Mouse (Mus musculus): Measurements from ENCODE around the gene Wdr1. TPM values are rescaled to one million over a fixed set of nuclear protein-coding genes. Genes with fewer than 3 reads are reported as not detected.

The Wdr1 gene
- total RNA-seq, 2 experiments from 2014 or later = 160 to 235 TPM

DNA sequence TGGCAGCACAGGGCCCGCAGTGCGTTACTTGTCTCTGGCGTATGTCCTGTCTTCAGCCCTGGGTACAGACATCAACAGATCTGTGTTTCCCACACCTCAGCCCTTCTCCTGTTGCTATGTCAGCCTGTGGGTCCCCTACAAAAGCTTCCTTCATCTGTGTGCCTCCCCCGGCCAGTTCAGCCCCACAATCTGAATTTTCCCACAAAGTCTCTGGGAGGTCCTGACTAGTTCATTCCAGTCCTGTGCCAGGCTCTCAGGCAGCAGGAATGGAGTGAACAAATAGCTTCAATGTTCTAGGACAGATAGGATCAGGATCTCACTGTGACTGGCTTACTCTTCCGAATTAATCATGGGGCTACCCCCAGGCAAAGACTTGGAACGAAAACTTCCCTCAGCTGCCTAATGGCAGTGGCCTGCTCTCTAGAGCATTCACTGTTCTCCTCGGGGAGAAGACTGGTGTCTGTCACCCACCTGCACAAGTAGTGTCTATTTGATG lies 63.7 kb downstream of the Wdr1 start:
- no peak for ATAC-seq (replicated peaks; ENCODE audit: poor library complexity, severe bottlenecking)

DNA sequence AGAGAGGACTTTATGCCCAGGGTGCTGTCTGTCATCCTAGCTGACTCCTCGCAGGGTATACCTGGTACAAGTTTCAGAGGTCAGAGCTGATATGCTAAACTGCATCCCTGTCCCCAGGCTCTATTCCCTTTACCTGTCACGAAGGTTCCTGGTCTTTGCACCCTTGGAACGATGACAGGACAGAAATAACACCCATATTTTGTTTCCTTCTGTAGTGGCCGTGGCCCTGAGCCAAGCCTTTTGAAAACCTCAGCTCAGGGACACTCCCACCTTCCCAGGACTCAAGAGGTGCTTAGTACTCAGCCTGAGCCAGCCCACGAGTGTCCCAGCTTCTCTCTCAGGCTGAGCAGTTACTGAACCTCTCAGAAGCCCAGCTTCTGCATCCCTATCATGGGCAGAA lies 64.5 kb downstream of the Wdr1 start:
- ATAC-seq (replicated peaks; ENCODE audit: poor library complexity, severe bottlenecking) = no peak

DNA sequence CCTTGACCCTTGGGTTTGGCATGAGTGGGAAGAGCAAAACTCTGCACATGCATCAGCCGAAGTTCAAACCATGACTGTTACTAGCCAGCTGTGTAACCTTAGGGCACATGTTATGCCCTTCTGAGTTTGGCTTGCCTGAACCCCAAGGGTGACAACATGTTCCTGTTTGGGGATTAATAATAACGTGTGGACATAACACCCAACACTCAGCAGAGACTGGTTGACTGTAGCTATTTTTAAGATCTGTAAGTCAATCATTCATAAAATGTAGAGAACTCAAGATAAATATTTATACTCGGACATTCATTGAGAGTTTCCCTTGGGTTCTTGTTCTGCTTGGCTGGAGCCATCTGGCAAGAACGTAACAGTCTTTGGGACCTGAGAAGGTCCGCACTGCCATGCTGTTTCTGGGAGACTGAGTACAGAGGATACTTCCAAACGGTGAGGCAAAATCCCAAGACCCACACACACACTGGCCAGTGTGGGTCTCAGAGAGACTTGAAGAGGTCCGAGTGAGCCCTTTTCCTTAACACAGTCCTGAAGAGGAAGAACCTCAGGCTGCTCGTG lies 66.4 kb downstream of the Wdr1 start:
- ATAC-seq (replicated peaks; ENCODE audit: poor library complexity, severe bottlenecking) = no peak

DNA sequence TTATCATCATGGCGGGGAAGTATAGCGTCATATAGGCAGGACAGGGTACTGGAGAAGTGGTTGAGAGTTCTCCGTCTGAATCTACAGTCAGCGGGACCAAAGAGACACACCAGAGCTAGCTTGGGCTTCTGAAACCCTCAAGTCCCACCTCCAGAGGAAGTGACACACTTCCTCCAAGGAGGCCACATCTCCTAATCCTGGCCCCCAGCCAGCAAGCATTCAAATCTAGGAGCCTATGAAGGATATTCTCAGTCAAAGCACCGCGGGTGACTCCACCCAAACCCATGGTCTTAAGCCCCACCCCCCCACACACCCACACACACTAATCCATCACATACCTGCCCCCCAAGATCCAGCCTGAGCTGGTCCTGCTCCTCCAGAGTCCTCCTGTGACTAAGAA lies 69.1 kb downstream of the Wdr1 start:
- ATAC-seq (replicated peaks; ENCODE audit: poor library complexity, severe bottlenecking) = peak; percentile 80

DNA sequence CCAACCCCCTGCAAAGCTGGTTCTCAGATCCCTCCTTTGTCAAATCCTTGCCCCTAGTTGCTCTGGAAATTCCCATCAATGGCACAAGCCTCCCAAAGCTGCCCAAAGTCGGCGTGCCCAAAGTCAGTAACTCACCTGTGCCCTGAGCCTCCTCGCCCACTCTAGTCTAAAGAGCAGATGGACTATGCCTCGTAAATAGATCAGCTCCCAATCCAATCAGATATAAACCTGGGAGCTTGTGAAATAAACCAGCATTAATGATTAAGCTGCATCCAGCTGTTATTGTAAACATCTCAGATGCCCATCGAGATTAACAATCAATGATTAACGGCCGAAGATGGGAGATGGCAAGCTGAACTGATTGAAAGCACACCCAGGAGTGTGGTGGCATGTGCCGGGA lies 71.3 kb downstream of the Wdr1 start:
- no peak for ATAC-seq (replicated peaks; ENCODE audit: poor library complexity, severe bottlenecking)

DNA sequence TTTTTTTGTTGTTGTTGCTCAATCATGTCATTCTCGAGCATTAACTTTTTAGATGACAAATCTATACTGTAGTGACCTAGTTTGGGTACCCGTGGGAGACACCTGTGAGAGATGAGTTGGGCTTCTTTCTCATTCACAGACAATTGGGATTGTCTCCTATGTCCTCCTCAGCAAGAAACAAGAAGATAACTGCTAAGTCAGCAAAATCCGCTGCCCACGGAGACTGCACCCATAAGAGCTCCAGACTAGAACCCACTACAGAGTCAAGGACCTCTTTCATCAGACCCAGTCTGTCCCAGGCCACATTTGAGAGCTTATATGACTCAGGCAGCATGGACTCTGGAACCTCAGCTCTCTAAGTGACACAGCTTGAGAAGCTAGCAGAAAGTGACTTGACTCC lies 73.3 kb downstream of the Wdr1 start:
- ATAC-seq (replicated peaks; ENCODE audit: poor library complexity, severe bottlenecking) = no peak

DNA sequence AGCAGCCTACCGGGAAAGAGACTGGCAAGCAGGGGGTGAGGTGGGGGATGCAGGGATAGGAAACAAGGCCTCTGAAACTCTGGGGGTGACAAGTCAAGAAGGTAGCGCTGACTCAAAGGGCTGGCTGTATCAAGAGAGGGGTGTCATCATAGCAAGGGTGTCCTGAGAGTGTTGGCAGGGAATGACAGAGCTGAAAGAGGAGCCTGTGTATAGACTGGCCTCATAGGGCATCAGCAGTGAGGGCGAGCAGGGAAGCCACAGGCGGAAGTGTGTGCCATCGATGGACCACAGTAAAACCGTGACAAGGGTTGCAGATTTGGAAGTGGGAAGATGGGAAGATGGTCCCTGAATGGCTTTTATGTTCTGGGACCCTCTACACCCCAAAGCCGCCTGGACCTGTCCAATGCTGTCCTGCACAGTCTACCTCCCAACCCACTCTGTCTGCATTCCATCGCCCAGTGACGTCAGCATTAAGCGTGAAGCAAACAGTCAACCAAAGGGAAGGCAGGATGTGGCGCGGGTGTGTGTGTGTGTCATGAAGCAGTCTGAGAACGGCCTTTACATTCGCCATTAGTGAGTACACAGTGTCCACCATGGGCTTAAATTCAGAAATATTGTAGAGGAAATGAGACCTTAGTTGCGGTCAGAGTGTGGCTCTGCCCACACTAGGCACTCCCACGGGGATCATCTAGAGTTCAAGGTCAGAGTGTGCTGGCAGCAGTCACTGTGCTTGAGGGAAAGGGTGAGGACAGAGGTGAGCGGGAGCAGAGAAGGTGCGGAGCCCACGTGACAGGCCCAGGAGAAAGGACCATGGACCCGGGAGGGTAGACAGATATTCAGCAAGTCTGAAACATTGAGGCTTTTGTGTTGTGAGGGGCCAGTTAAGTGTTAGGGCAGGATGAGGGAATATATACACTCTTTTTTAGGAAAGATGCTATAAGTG lies 74.1 kb downstream of the Wdr1 start:
- no peak for ATAC-seq (replicated peaks; ENCODE audit: poor library complexity, severe bottlenecking)

DNA sequence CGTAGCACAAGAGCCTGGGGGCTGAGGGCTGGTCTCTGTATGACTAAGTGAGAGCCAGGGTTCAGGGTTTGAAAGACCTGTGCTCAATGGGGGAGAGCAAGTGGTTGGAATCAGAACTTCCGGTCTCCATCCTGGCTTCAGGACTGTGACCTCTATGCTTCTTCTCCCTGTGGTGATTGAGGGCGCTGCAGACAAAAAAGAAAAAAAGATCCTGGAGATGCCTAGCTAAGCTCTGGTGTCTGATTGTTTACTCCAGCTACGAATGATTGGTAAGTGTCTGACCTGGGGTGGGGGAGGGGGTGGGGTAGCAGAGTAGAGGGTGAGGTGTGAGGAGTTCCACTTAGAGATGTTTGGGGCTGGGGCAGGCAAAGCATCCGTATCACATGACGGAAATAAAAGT lies 75.0 kb downstream of the Wdr1 start:
- ATAC-seq (replicated peaks; ENCODE audit: poor library complexity, severe bottlenecking) = no peak

DNA sequence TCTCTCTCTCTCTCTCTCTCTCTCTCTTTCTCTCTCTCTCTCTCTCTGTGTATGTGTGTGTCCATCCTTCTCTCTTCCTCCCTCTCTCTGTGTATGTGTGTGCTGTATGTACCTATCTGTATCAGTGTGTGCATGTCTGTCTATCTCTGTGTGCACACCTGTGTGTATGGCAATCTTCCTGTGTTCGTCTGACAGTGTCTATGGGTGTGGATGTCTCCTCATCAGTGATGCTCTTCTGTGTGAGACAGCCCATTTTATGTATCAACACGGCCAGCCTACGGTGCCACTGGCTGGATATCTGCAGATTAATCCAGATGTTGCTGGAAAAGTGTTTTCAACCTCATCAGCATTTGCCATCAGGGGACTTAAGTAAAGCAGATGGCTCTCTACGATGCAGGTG lies 75.8 kb downstream of the Wdr1 start:
- ATAC-seq (replicated peaks; ENCODE audit: poor library complexity, severe bottlenecking) = no peak

DNA sequence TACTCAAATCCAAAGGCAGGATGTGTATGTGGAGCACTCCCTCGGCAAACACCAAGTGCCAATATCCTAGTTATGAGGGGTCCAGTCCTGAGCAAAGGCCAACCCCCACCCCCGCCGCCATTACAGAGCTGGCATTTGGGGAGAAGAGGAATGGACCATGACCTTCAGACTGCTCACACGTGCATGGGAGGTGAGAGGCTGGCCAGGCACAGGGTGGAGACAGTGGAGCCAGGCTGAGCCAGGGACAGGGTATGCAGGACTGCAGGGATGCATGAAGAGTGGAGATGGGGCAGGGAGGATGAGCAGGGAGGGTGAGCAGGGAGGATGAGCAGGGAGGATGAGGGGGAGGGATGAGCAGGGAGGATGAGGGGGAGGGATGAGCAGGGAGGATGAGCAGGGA lies 77.1 kb downstream of the Wdr1 start:
- no peak for ATAC-seq (replicated peaks; ENCODE audit: poor library complexity, severe bottlenecking)

DNA sequence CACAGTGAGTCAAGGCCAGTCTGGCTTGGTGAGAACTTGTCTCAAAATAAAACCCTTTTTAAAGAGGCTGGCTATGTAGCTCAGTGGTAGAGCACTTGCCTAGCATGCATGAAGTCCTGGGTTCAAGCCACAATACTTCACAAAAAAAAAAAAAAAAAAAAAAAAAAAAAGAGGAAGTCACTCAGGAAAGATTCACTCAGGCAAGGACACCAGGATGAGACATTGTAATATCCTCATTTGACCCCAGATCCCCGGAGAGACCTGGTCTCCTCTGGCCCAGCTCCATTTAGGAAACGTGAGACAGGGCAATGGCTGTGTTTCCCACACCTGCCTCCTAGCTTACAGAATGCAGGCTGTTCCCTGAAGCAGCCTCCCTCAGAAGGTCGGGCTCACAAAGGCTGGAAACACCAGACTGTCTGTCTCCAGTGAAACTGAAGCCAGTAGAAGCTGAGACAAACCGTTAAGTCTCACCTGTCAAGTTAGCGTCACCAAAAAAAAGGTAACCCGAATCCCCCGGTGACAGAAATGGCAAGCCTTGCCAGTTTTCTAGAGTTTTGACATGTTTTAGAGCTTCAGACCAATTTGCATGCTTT lies 79.4 kb downstream of the Wdr1 start:
- peak; percentile 41 for ATAC-seq (replicated peaks; ENCODE audit: poor library complexity, severe bottlenecking)

DNA sequence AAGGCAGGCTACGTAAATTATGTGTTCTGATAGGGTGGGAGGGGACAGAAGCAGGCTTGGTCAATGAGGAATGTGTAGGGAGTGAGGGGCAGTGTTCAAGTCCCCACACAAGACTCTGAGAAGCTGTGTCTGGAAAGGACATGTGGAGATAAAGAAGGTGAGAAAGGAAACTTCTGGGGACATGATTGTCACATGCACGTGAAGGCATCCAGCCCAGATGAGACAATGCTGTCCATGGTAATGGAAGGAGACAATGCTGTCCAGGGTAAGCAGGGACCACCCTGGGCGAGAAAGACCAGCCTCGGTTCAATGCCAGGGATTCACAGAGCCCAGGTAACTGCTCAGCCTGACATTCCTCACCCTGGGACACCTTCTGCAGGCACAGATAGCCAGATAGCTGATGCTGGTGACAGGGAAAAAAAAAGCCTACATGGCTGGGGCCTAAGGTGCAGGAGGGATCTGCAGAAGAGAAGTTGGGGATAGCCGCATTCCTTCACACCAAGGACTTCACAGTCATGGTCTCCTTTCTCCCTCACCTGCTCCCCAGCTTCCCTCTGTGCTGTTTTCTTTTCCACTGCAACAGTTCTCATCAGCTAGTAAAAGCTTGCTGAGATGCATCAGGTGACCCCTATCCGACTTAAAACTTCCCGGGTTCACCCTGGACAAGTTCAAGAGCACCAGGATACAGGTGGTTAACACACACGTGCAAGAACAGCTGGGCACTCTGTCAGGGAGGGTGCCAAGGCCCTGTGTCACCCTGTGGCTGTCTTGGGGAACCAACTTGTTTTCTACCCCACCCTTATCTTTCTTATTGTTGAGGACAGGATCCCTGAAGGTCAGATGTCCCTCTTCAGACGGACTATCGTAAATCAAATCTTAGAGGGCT lies 82.0 kb downstream of the Wdr1 start:
- no peak for ATAC-seq (replicated peaks; ENCODE audit: poor library complexity, severe bottlenecking)

DNA sequence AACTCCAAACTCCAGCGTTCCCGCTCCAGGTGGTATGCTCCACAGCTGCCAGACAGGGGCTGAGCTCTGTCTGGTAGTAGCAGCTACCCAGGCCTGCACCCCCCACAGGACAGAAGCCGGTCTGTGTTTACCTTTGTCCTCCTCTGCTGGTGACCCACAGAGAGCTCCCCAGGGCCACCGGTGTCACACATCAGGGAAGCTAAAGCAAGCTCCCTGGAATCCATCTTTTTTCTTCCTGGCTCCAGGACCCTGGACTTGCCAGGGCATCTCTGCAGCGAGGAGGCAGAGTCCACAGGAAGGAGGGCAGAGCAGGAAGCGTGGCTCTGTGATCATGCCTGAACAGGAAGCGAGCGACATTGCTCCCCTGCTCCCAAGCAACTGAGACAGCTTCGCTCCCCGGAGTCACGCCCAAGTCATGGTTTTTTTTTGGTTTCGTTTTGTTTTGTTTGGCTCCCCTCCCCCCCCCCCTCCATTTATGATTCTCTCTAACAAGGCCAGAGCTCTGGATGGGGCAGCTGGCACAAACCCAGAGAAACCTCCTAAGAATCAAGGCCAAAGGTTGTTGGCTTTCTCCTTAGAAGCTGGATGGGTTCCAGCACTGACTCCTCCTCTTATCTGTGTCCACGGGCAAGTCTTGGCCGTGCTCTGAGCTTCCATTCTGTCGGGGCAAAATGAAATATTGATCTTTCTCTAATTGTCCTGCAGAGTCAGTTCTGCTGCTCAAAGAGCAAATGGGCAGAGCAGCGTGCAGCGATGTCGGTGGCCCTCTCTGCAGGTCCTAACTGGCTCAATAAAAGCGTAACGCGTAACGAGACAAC lies 82.9 kb downstream of the Wdr1 start:
- ATAC-seq (replicated peaks; ENCODE audit: poor library complexity, severe bottlenecking) = peak; percentile 75

DNA sequence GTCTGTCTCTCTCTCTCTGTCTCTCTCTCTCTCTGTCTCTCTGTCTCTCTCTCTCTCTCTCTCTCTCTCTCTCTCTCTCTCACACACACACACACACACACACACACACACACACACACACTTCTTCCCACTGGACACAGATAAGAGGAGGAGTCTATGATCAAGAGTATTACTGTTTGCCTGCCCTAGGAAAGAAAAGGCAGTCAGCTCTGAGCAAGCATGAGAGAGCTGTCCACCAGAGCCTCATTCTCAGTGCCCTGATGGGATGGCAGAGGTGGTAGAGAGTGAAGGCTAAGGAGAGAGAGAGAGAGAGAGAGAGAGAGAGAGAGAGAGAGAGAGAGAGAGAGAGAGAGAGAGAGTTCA lies 83.5 kb downstream of the Wdr1 start:
- 0 out of 2 replicates have a peak, but pooled peaks have one; percentile 1 for ATAC-seq (replicated peaks; ENCODE audit: poor library complexity, severe bottlenecking)

DNA sequence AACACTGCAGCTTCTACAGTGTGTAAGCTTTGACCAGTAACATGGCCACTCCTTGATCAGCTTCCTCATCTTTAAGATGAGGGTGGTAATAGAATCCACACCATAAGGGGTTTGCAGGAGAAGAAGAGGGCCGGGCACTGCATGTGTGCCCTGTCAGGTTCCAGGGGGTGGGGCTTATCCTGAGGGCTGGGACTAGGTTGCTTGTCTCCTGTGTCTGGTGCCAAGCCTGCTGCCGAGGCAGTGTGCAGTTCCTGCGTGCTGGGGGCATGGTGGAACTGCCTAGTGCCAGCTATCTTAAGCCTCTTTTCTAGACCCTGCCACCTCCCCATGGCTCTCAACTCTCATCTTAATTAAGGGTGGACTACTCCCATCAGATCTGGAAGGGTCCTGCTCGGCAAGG lies 84.0 kb downstream of the Wdr1 start:
- peak; percentile 76 for ATAC-seq (replicated peaks; ENCODE audit: poor library complexity, severe bottlenecking)

DNA sequence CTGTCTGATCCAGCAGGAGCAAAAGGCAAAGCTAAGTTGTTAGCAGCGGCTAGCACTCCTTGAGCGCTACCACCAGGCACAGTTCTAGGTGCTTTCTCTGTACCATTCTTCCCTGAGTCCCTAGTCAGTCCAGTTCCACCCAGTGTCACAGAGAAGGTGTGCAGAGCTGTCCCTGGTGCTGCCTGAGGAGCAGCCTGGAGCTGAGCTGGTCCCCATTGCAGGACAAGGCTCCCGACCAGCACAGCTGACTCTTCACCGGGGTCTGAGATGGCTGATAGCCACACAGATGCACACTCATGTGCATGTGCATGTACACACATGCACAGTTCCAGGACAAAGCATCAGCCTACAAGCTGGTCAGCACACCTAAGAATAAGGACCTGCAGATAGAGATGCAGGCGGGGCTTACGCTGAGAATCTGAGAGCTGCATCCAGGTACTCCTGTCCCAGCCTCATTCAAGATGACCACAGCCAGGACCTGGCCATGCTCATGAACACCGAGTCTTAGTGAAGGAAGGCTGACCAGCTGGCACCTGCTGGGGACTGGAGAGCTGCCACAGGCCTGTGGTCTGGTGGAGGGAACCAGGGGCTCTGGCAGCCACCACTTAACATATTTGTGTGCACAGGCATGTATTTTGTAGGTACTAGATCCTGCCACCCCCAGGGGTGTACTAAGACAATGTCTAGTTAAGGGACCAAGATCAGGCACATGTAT lies 85.1 kb downstream of the Wdr1 start:
- no peak for ATAC-seq (replicated peaks; ENCODE audit: poor library complexity, severe bottlenecking)

DNA sequence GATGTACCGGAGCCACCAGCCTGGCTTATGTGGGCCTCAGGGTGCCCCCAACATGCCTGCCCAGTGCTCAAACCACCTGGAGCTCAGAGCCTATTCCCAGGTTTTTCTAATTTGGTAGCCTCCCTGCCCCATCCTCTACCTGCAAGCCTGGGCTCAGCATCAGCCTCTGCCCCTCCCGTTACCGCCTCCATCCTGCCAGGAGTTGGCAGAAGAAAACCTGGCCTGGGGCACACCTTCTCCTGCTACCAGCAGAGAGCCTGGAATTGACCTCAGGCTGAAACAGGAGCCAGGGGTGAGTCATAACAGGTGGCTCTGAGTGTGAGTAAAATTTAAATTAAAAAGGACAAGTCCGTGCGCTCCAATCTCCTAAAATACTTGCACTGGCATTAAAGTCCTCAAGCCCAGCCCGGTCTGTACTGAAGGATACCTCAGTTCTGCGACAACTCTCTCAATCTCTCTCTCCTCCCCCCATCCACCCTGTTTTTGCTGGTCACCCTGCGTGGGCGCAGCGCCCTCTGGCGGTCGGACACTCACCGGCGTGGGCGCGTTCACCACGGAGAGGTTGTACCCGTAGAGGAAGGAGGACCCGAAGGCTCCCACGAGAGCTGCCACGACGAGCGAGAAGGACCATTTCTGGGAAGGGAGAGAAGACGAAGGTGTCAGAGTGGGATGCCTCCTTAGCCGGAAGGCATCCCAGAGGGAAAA lies 86.0 kb downstream of the Wdr1 start:
- no peak for ATAC-seq (replicated peaks; ENCODE audit: poor library complexity, severe bottlenecking)

Data from granulocyte monocyte progenitor cell, adult 5-6 weeks (primary cell).